Mouse (Mus musculus) megakaryocyte-erythroid progenitor cell, adult 5 weeks (primary cell): ENCODE measurements around the gene Perp. TPM values are rescaled to one million over a fixed set of nuclear protein-coding genes. Genes with fewer than 3 reads are reported as not detected.

Experiments
- polyA plus RNA-seq: library from polyadenylated mRNA; stranded (reverse); fragments of >175 nt; gene quantifications from 2 replicates; pipeline ENCODE4 v1.2.3, GENCODE M21; 2012

The Perp gene
- polyA plus RNA-seq = 1.4 and 2.0 TPM in 2 replicates

DNA sequence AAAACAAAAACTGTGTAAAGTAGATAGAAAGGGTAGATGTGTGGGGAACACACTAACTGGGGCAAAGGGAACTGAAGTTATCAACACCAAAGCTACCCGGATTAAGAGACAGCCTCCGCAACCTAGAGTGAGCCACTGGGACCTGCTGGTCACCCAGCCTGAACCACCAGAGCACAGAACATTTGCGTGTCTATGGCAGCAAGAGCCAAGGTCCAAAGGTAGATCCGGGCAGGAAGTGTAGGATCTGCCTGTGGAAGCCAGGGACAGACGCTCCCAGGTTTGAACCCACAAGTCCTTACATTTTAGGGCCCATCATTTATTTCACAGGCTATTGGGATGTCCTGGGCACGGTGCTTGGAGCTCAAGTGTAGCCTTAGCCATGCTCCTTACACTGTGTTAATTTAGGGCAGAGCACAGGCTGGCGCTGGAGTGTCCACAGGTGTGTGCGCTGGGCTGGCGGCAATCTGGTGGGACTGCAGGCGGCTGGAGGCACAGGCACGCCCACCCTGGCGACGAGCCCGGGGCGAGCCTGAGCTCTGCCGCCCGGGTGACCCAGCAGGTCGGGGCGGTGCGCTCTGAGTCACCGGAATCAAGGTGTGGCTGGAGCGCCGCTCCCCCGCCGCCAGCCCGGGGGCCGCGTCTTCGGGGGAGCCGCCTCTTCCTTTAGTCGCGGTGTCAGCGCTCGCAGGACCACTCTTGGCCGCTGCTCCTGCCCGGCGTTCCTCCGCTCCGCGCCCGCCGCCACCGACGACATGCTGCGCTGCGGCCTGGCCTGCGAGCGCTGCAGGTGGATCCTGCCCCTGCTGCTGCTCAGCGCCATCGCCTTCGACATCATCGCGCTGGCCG, at the start of gene Perp:
Gene Perp, plus strand, starts transcription at position 580 of the 846 bp plus-strand sequence.

Other genes starting within 250 kb of the Perp start
- 0.12 and 0.14 TPM in 2 replicates for gene Arfgef3, start 101.1 kb upstream of the Perp start, polyA plus RNA-seq
- not detected in 2 replicates for gene Gm4922, start 58.2 kb upstream of the Perp start, polyA plus RNA-seq
- gene Tnfaip3, start 170.6 kb downstream of the Perp start, polyA plus RNA-seq = 25.4 and 46.1 TPM in 2 replicates